Mouse (Mus musculus): ENCODE results near the gene Pkmyt1.

The Pkmyt1 gene

DNA sequence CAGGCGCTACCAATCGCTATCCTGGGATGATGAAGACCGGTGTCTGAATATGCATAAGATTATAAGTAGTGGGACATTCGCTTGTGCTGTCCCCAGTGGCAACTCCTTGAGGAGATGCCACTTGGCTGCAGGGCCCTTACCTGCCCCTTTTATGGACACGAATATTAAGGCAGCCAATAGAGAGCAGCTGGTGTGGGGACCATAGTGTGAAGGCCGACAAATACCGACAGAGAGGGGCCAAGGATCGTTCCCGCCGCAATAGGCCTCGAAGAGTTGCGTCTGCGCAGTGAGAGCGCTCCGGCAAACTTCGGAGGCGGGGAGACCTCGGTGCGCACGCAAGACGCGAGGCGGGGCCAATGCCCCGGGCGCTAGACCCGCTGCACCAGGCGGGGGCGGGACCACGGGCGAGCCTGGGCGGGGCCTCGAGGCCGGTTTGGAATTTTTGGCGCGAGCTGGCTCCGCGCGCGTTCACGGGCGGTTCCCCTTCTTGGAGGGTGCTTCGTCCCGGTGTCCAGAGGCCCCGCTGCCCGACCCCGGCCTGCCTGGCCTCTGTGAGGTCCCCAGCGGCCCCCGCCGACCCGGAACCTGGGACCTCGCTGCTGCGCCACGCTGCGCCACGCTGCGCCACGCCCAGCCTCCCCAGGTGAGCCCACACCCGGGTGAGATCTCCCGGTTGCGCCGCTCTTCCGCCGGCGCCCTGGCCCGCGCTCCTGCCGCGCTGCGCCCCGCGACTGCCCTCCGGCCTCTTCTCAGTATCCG, at the start of gene Pkmyt1:
Gene Pkmyt1, plus strand, starts transcription at position 338 of the 759 bp plus-strand sequence.
- peak; percentile 97 for DNase-seq

DNA sequence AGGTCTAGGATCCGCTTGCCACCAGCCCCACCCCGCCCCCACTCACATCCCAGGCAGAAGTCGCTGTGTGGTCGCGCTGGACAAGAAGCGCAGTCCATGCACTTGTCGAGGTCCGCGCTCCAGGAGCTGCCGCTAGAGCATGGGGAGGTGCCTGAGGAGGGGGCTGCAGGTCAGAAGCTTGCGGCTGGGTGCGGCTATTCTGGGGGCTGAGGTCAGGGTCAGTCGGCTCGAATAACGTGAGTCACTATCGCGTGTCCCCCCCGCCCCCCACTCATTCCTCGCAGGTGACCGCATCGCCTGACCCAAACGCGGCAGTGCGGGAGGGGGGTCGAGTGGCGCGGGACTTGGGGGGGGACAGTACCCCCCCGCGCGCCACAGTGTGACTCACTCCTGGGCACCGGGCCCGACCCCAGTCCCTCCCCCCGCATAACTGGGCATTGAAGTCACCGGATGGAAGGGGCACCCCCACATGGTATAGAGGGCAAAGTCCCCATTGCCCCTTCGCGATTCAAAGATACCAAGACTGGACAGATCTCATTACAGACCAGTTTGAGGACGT, 49.6 kb upstream of the Pkmyt1 start:
- DNase-seq, result peak; percentile 58

DNA sequence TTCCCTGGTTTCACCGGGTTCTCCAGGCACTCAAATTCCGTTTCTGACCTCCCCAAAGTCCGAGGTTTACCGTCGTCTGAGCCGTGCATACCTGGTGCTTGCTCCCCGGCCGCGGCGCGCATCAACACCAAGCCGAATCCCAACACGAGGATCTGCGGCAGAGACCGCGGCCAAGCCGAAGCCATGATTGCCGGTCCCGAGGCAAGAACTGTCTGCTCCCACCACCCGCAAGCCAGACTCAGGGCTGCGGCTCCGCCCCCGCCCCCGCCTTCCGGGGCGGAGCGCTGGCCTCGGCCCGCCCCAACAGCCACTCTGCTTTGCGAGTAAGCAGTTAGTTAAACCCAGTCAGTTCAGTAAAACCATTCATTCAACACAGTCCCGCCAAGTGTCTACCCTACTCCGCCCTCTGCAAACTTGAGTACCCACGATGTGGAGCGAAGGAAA, 48.9 kb upstream of the Pkmyt1 start, which contains the start of gene Tnfrsf12a:
Gene Tnfrsf12a, minus strand, starts transcription at position 233 of the 444 bp plus-strand sequence.
- peak; percentile 91 for DNase-seq

DNA sequence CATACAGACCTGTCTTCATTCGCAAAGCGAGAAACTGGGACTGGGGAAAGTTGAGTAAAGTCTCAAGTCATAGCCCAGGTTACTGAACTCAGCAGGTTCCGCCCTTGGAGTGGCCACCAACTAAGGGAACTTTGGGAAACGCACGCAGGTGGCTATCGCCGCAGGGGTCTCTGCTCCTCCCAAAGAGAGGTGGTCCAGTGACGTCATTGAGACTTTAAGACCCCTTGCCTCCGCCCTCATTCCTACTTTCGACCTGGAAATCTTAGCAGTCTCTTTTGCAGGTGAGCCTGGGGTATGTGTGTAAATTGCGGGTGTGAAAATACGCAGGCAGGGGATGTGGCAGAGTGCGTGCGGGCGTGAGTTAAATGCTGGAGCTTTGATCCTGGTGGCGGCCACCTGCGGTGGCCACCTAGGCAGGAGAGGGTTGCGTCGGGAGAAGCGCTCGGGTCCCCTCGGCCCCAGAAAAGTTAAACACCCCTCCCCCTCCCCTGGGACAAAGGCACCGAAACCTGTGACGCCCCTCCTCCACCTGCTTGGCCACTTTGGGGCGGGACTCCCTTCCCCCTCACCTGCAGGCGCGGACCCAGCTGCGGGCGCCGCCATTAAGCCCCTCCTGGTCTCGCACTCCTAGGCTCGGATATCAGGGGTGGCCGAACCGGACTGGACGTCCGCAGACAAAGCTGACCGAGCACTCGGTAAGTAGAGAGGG, 46.9 kb upstream of the Pkmyt1 start, which contains the start of gene Cldn6:
Gene Cldn6, plus strand, starts transcription at position 123 of the 709 bp plus-strand sequence.
- DNase-seq, result no peak

DNA sequence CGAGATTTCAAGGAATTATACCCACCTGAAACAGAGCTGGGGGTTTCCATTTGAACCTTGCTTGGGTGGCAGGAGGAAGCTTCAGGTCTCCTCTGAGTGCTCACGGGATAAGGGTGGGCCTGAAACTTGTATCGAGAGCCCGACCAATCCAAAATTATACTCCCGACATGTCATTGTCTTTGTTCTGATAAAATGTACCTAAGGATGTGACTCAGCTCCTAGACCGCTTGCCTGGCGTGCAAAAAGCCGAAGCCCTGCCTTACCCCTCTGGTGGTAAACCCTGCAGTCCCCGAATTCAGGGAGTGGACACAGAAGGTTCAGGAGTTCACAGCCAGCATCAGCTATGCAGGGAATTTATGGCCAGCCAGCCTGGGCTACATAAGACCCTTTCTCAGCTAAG, 45.8 kb upstream of the Pkmyt1 start:
- no peak for DNase-seq

DNA sequence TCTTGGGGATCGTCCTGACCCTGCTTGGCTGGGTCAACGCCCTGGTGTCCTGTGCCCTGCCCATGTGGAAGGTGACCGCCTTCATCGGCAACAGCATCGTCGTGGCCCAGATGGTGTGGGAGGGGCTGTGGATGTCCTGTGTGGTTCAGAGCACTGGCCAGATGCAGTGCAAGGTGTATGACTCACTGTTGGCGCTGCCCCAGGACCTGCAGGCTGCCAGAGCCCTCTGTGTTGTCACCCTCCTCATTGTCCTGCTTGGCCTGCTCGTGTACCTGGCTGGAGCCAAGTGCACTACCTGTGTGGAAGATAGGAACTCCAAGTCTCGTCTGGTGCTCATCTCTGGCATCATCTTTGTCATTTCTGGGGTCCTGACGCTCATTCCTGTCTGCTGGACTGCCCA, 45.0 kb upstream of the Pkmyt1 start:
- peak; percentile 38 for DNase-seq

DNA sequence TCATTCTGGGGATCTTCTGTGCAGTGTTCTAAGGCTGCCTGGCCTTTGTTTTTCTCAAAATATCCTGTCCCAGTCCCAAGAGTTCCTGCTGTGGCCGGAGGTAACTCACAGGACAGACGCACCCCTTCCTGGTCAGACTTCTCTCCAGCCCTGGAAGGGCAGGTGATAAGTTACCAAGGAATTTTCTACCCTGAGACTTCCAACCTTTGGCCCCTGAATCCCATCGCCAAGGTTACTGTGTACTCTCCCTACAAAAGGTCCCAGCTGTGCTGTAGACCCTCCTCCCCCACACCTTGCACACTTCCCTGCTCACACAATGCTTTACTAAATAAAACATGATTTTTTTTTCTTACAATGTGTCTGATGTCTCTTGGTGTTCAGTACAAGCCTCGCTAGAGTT, 44.0 kb upstream of the Pkmyt1 start:
- DNase-seq, result no peak

DNA sequence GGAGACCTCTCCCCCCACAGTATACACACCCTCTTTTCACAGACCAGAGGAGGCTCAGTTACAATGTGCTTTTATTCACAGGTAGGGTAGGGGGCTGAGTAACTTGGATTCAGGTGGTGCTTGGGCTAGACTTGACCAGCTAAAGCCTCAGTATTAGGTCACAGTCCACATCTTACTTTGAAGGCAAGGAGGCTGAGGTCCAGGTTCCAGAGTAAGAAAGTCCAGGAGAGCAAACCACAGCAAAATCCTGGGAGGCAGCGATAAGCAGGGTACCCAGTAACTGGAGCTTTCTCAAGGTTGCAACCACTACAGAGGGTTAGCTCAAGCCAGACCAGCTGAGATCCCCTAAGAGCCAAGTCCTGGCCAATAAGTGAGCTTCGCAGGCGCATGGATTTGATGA, 43.6 kb upstream of the Pkmyt1 start:
- DNase-seq, result no peak

DNA sequence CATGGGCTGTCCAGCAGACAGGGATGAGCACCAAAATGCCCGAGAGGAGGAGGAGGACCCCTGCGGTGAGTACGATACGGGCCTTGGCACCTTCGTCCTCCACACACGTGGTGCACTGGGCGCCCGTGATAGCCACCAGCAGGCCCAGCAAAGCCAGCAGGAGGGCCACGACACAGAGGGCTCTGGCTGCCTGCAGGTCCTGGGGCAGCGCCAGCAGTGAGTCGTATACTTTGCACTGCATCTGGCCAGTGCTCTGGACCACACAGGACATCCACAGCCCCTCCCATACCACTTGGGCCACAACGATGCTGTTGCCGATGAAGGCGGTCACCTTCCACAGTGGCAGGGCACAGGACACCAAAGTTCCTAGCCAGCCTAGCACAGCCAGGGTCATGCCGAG, 42.9 kb upstream of the Pkmyt1 start:
- DNase-seq, result no peak

DNA sequence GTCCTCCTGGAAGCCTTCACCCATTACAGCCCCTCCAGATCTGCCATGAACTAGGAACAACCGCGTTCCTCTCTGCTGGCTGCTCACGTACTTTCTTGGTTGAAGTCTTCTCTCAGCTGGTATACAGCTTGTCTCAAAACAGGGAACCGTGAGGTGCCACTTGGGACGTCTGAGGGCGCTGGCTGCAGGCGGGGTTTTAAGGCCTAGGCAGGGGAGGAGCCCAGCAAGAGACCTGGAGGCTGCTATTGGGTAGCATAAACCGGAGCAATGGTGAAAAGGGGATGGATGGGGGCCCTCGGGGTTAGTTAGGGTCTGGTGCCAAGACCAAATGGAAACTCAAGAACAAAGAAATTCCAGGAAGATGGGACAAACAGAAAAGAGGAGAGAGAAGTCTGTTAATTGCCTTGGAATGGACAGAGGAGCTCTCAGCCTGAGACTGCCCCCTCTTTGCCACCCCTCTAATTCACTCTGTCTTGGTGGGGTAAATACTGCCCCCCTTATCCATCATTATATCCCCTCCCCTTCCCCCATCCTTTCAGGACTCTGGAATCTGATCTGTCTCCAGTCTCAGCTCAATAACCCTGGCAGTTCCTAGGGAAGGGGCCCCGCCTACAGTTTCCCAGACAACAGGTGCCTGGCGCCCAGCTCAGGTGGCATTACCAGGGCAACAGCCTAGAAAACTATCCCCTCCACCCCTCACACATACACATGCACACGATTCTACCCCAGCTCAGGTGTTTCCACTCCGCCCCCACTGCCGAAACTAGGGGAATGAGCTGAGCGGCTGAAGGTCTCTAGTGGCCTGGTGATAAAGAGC, 42.1 kb upstream of the Pkmyt1 start, which contains the start of gene Cldn9:
Gene Cldn9, minus strand, starts transcription at position 171 of the 817 bp plus-strand sequence.
- DNase-seq, result peak; percentile 37

DNA sequence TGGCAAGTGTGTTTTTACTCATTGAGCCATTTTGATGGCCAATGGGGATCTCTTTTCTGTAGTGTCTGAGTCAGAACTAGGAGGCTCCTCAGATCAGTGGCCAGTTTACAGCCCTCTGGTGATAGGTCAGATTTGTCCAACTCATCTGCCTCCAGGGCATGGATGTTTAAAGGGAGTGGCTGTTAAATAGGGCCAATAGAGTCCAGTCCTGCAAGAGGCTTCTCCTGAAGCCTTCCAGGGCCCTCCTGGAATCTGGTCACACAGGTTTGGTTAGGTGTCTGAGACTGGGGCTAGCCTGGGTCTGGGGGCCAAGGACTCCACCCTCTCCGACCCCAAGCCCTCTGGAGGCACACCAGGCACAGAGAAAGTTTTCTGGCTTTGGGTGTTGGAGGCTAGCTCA, 31.6 kb upstream of the Pkmyt1 start:
- DNase-seq, result no peak

DNA sequence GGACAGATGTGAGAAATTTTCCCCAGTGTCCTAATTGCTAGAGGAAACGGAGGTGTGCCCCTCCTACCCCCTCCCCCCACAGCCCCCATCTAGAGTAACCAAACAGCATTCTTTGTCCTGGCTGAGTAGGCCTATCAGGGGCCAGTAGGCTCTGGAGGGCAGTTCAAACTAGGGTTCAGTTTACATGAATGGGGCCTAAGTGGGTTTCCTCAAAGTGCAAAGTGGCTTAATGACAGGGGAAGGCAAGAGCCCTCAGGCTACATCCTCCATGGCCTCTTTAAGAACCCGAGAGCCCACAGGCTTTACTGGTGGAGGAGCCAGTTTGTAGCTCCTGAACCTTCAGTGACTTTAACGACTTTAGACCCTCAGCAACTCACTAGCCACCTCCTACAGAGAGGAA, 30.3 kb upstream of the Pkmyt1 start:
- DNase-seq, result no peak

DNA sequence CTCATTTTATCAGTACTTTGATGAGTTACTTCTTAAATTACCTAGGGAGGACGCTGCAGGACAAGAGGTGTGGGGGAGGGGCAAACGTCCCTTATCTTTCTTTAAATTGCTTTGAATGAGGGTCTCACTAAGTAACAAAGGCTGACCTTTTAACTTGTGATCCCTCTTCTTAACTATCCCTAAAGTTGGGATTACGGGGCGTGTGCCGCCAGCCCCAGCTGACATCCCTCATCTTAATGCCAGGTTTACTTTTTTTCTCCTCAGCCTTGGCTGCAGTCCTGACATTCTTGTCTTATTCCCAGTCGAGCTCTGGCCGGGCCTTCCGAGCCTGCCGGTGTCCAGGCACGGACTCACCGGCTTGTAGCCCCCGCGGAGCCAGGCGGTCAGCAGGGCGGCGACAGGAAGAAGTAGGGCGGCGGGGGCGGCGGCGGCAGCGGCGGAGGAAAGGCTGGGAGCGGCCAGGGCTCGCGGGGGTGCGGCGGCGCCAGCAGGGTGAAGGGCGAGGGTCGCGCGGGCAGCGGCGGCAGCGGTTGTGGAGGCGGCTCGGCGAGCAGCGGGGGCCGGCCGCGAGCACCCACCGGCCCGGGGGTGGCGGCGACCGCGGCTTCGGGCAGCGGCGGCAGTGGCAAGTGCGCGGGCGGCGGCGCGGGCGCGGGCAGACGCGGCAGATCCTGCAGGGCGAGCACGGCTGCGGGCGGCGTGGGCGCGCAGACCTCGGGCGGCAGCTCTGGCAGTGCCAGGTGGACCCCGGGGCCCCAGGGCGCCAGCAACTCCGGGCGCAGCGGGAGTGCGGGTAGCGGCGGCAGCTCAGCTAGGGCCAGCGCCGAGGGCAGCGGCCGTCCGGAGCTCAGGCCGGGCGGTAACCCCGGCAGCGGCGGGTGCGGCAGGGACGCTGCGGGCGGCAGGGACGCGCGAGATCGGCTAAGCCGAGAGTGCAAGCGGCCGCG, 26.7 kb upstream of the Pkmyt1 start:
- peak; percentile 51 for DNase-seq

DNA sequence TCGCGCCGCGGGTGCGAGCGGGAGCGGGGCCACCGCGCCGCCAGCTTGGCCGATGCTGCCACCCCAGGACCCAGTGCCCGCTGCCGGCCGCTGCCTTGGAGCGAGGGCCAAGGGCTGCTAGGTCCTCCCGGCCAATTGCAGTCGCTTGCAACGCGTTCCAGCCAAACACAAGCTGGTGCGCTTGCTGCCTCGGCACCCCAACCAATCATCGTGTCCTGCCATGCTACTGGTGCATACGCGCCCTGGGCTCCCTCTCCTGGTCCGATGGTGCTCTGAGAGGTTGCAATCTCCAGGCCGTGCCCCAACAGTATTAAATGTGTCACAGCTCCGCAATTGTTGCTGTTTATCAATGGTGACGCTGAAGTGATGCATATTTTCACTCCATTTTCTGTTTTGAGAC, 26.1 kb upstream of the Pkmyt1 start:
- peak; percentile 95 for DNase-seq

DNA sequence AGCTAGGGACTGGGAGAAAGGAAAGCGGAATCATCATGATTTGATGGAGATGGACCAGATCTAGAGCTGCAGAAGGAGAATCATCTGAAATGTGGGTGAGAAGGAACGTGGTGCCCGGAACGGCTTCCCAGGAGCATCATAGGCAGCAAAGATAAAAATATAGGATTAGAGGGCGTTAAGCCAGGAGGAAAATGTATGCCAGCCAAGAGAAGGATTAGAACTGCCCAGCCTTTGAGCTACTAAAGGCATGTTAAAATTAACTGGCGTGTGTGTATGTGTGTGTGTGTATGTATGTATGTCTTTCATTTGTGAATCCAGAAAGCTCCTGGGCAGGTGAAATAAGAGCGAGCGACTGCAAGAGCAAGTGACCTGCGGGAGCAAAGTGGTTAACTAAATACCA, 22.8 kb upstream of the Pkmyt1 start:
- no peak for DNase-seq

DNA sequence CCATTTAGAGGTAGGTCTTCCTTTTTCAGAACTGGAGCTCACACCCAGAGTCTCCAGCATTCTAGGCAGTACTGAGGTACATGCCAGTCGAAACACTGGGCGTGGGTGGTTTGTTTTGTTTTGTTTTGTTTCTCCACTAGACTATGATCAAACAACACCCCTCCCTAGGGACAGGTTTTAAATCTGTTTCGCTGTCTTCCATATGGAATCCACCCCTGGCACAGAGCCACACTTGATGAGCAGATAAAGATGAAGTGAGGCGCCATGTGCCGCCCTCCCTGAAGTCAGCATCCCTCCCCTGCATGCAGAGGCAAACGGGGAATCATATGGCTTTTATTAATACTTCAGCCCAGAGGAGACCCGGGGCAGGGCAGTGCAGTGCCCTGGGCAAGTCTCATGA, 21.4 kb upstream of the Pkmyt1 start:
- DNase-seq, result no peak

DNA sequence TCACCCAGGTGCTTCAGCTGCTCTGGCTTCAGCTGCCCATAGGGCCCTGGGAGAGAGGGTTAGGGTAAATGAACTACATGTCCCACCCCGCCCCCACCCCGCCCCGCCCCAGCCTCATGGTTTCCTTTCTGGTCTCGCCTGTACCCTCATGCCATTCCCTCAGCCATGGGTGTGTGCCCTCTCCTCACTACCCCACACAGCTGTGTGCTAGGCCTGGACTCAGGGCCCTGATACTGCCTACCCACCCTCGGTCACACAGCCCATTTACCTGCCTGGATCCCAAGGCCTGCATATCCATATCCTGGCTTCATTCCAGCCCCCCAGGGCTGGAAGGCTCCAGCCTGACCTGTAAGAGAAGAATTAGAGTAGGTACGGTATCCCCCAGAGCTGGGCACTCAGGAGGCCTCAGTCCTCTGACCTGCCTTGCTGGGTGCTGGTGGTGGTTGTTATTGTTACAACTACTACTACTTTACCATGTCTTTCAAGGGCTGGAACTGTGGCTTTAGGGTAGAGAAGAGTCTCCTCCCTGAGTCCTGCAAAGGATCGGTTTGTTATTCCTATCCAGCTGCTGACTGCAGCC, 20.5 kb upstream of the Pkmyt1 start:
- no peak for DNase-seq

DNA sequence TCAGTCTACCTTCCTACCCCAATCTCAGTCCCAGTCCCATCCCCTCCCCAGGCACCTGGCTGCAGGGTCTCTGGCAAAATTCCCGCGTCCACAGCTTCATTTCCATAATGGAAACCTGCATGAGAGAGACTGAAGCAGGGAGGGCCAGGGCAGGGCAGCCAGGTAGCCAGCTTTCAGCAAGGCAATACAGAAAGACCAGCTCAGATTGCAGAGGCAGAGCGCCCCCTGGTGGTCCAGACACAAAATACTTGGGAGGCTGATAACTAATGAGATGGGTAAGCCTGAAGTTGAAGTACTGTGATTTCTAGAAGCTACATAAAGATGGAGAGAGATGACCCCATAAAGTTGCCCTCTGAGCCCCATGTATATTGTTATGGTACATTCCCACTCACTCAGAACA, 19.9 kb upstream of the Pkmyt1 start:
- DNase-seq, result peak; percentile 79

DNA sequence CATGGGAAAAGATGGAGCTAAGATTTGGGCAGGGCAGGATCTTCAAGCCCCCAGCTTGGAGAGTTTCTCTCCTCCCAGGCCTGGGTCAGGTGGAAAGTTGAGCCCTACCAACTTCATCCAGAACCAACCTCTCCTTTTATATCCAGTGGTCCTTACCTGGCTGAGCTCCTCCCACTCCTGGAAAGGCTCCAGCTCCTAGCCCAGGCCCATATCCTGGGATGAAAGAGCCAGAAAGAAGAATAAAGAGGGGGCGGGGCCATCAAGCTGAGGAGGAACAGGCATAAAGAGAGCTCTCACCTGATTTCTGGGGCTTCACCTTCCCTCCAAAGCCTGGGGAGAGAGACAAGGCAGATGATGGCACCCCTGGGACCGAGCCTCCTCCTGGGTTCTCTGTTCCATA, 9.1 kb upstream of the Pkmyt1 start:
- no peak for DNase-seq

DNA sequence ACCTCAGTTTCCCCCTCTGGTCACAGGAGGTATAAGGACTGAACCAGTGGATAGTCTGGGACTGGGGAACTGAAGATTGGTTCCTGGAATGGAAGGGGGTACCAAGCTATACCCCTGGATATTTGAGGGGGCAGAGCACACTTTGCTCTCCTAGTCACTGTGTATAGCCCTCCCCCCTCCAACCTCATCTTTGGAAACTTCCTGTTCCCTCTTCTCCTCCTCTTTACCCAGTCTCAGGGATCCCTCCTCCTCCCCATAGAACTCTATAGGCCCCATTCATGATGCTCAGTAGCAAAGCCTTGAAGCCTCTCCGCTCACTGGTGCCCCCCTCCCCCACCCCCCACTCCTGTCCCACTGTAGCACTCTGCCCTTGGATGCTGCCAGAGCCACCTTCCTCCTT, 6.7 kb upstream of the Pkmyt1 start:
- no peak for DNase-seq

DNA sequence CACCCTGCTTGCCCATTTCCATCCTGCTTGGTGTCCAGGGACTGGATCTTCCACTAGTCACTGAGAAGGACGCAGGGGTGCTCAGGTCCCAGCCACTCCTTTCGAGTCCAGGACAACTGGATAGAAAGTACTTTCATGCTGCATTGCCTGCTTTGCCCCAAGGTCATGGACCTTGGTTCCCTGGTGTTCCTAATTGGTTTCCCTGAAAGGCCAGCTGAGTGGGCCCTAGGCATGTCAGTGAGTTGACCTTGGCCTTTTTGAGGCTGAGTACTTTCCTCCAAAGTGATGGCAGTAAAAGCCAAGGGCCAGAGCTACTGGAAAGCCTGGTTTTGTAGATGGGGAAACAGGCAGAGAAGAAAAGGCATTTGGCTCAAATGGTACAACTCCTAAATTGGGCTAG, 4.2 kb upstream of the Pkmyt1 start:
- DNase-seq, result no peak
